Mouse (Mus musculus): ENCODE data around the gene Olfr891. TPM values are rescaled to one million over a fixed set of nuclear protein-coding genes. Genes with fewer than 3 reads are reported as not detected.
"Not testable (repeated sequence)": the region's sequence is repeated elsewhere in the genome, so short reads cannot be mapped to it uniquely, and the experiment has no call there.

The Olfr891 gene
- polyA plus RNA-seq (2016; fragmentation: Nextera tagmentation; extraction: Ambion mirVana) = not detected in 2 replicates

- Histone ChIP-seq H3K9me3 (peaks cover 9% of the 10 kb centered on the region), H3K27ac (replicated peaks) (no peak within 1 kb of the TSS), H3K27me3 (replicated peaks; ENCODE audit: low read depth, poor library complexity, severe bottlenecking) (no peaks in the 10 kb centered on the region), H3K4me3 (no peak within 1 kb of the TSS), H3K36me3 (replicated peaks) (no peaks in the 10 kb centered on the region), H3K4me1 (no peaks in the 10 kb centered on the region)
- WGBS = 84% methylated on average over 1 of the region's 1 CpGs
- DNase-seq (ENCODE audit: low spot score) = no peak
Observed at GRCm38 (mm10) chr9:38180721-38181120, at the start of gene Olfr891. Gene Olfr891, minus strand, starts transcription at chr9:38180821.

- H3K27ac ChIP-seq (replicated peaks) = no peak within 1 kb of the TSS
- no peaks in the 10 kb centered on the region for H3K27me3 ChIP-seq (replicated peaks; ENCODE audit: low read depth, poor library complexity, severe bottlenecking)
- no peak within 1 kb of the TSS for H3K4me3 ChIP-seq
- no peaks in the 10 kb centered on the region for H3K9me3 ChIP-seq
- H3K36me3 ChIP-seq (replicated peaks) = no peaks in the 10 kb centered on the region
- DNase-seq (ENCODE audit: low spot score) = no peak
- no peaks in the 10 kb centered on the region for H3K4me1 ChIP-seq
Observed at GRCm38 (mm10) chr9:38217755-38218154, 37.1 kb upstream of the Olfr891 start, which contains the start of gene Olfr894. Gene Olfr894, plus strand, starts transcription at chr9:38218055.

GRCm38 (mm10) chr9:38208065-38208464 is 27.4 kb upstream of the Olfr891 start, which contains the start of gene Olfr893:
Gene Olfr893, plus strand, starts transcription at chr9:38208365.
- Histone ChIP-seq H3K4me1 (no peaks in the 10 kb centered on the region), H3K27ac (replicated peaks) (no peak within 1 kb of the TSS), H3K9me3 (peaks cover 3% of the 10 kb centered on the region; the same call in 1 of the 2 replicates), H3K36me3 (replicated peaks) (no peaks in the 10 kb centered on the region), H3K27me3 (replicated peaks; ENCODE audit: low read depth, poor library complexity, severe bottlenecking) (no peaks in the 10 kb centered on the region), H3K4me3 (no peak within 1 kb of the TSS)
- DNase-seq (ENCODE audit: low spot score) = no peak
- WGBS = 88% methylated on average over 3 of the region's 3 CpGs

GRCm38 (mm10) chr9:38168341-38168740 is 12.3 kb downstream of the Olfr891 start:
- 58% methylated on average over 2 of the region's 2 CpGs for WGBS

GRCm38 (mm10) chr9:38142217-38142616 is 38.4 kb downstream of the Olfr891 start, which contains the start of gene Olfr890:
Gene Olfr890, plus strand, starts transcription at chr9:38142517.
- no peak within 1 kb of the TSS for H3K4me3 ChIP-seq
- H3K27ac ChIP-seq (replicated peaks) = no peak within 1 kb of the TSS
- no peaks in the 10 kb centered on the region for H3K9me3 ChIP-seq

More at GRCm38 (mm10) chr9:38168341-38168740, 12.3 kb downstream of the Olfr891 start:
- H3K27ac ChIP-seq (replicated peaks); H3K4me3 ChIP-seq; H3K9me3 ChIP-seq; H3K4me1 ChIP-seq; DNase-seq (ENCODE audit: low spot score); H3K36me3 ChIP-seq (replicated peaks); H3K27me3 ChIP-seq (replicated peaks; ENCODE audit: low read depth, poor library complexity, severe bottlenecking): not testable (repeated sequence)

More at GRCm38 (mm10) chr9:38142217-38142616, 38.4 kb downstream of the Olfr891 start, which contains the start of gene Olfr890:
- H3K36me3 ChIP-seq (replicated peaks) = no peaks in the 10 kb centered on the region
- DNase-seq (ENCODE audit: low spot score) = no peak
- no peaks in the 10 kb centered on the region for H3K27me3 ChIP-seq (replicated peaks; ENCODE audit: low read depth, poor library complexity, severe bottlenecking)
- no peaks in the 10 kb centered on the region for H3K4me1 ChIP-seq

Other genes with a start within 250 kb of the Olfr891 start
- gene Olfr881, start 189.0 kb downstream of the Olfr891 start, polyA plus RNA-seq (2016; fragmentation: Nextera tagmentation; extraction: Ambion mirVana) = not detected in 2 replicates
- not detected in 2 replicates for gene Olfr883, start 155.0 kb downstream of the Olfr891 start, polyA plus RNA-seq (2016; fragmentation: Nextera tagmentation; extraction: Ambion mirVana)
- not detected in 2 replicates for gene Olfr884, start 134.3 kb downstream of the Olfr891 start, polyA plus RNA-seq (2016; fragmentation: Nextera tagmentation; extraction: Ambion mirVana)
- gene Olfr885, start 119.5 kb downstream of the Olfr891 start, polyA plus RNA-seq (2016; fragmentation: Nextera tagmentation; extraction: Ambion mirVana) = not detected in 2 replicates
- not detected in 2 replicates for gene Olfr887, start 96.7 kb downstream of the Olfr891 start, polyA plus RNA-seq (2016; fragmentation: Nextera tagmentation; extraction: Ambion mirVana)
- gene Olfr888, start 72.7 kb downstream of the Olfr891 start, polyA plus RNA-seq (2016; fragmentation: Nextera tagmentation; extraction: Ambion mirVana) = not detected in 2 replicates
- gene Olfr889, start 65.6 kb downstream of the Olfr891 start, polyA plus RNA-seq (2016; fragmentation: Nextera tagmentation; extraction: Ambion mirVana) = 0.19 and 0.26 TPM in 2 replicates
- gene Olfr890, start 38.3 kb downstream of the Olfr891 start, polyA plus RNA-seq (2016; fragmentation: Nextera tagmentation; extraction: Ambion mirVana) = not detected in 2 replicates
- gene Olfr893, start 27.5 kb upstream of the Olfr891 start, polyA plus RNA-seq (2016; fragmentation: Nextera tagmentation; extraction: Ambion mirVana) = not detected in 2 replicates
- not detected in 2 replicates for gene Olfr894, start 37.2 kb upstream of the Olfr891 start, polyA plus RNA-seq (2016; fragmentation: Nextera tagmentation; extraction: Ambion mirVana)
- not detected in 2 replicates for gene Olfr143, start 72.0 kb upstream of the Olfr891 start, polyA plus RNA-seq (2016; fragmentation: Nextera tagmentation; extraction: Ambion mirVana)
- not detected in 2 replicates for gene Olfr895, start 87.0 kb upstream of the Olfr891 start, polyA plus RNA-seq (2016; fragmentation: Nextera tagmentation; extraction: Ambion mirVana)
- not detected in 2 replicates for gene Olfr896-ps1, start 110.3 kb upstream of the Olfr891 start, polyA plus RNA-seq (2016; fragmentation: Nextera tagmentation; extraction: Ambion mirVana)
- not detected in 2 replicates for gene Olfr25, start 148.2 kb upstream of the Olfr891 start, polyA plus RNA-seq (2016; fragmentation: Nextera tagmentation; extraction: Ambion mirVana)
- not detected in 2 replicates for gene Olfr898, start 167.6 kb upstream of the Olfr891 start, polyA plus RNA-seq (2016; fragmentation: Nextera tagmentation; extraction: Ambion mirVana)
- not detected in 2 replicates for gene Olfr250, start 186.1 kb upstream of the Olfr891 start, polyA plus RNA-seq (2016; fragmentation: Nextera tagmentation; extraction: Ambion mirVana)
- not detected in 2 replicates for gene Olfr251, start 196.3 kb upstream of the Olfr891 start, polyA plus RNA-seq (2016; fragmentation: Nextera tagmentation; extraction: Ambion mirVana)
- not detected in 2 replicates for gene Olfr147, start 220.9 kb upstream of the Olfr891 start, polyA plus RNA-seq (2016; fragmentation: Nextera tagmentation; extraction: Ambion mirVana)
- not detected in 2 replicates for gene Olfr901, start 248.6 kb upstream of the Olfr891 start, polyA plus RNA-seq (2016; fragmentation: Nextera tagmentation; extraction: Ambion mirVana)